Mouse (Mus musculus) gastrocnemius, postnatal 4 days (tissue): Measurements from ENCODE around the gene Rabepk. TPM values are rescaled to one million over a fixed set of nuclear protein-coding genes. Genes with fewer than 3 reads are reported as not detected.
A peak's percentile ranks its signal among the peaks of the same experiment; 100 is the strongest.
"Not testable (repeated sequence)": the region's sequence is repeated elsewhere in the genome, so short reads cannot be mapped to it uniquely, and the experiment has no call there.

ENCODE experiments used
- DNase-seq, 2 experiments: peaks; one replicate each; pipeline ENCODE4 v3.0.0; 2021 to 2022; ENCODE audit warnings: low spot score in 2 of 2, mixed read lengths in 2 of 2
- total RNA-seq, 2 experiments: library from RNA; stranded (reverse); gene quantifications; 2 replicates each; pipeline ENCODE4 v1.2.3; 2021

The Rabepk gene
- total RNA-seq, 2 experiments from 2014 or later, result 10.3 to 10.4 TPM

DNA sequence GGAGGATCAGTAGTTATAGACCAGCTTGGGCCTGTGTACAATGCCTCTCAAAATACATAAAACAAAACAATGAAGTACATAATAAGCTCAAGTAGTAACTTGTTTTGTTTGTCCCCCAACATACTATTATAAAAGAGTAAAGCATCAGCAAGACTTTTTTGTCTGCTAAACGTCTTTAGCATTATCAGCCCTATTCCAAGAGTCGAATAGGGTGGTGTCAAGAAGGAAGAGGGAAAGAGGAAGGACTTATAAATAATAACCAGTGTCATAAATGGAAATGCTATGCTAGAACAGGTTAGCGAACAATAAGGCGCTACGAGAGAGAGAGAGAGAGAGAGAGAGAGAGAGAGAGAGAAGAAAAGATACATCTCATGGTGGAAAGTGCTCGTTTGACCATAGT is 28.8 kb downstream of the Rabepk start:
- no peak for DNase-seq

DNA sequence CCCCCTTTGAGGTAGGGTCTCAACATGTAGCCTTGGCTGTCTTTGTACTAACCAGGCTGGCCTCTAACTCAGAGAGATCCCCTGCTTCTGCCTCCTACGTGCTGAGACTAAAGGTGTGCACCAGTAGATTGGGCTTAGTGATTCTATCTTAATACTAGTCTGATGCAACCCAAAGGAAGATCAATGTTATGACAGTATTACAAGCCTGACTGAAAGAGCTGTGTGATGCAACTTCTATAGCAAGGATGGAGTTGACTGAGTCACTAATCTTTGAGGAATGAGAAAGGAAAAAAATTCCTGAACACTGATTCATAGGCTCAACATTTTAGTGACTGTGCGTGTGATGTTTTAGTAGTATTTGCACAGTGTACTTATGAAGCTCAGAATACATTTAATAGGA is 29.7 kb downstream of the Rabepk start:
- no peak for DNase-seq

DNA sequence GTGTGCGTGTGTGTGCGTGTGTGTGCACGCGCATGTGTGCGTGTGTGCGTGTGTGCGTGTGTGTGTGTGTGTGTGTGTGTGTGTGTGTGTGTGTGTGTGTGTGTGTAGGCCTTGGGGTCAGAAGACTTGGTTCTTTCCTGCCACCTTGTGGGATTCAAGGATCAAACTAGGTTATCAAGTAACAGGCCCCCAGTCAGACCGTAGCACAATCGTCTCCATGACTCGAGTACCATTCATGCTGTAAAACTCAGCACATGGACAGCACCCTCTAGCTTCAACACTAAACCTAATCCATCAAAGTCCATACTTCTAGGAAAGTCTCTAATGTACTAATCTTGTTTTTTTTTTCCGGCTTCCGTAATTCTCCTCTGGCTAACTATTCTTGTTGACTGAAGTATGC is 34.9 kb downstream of the Rabepk start:
- no peak for DNase-seq

DNA sequence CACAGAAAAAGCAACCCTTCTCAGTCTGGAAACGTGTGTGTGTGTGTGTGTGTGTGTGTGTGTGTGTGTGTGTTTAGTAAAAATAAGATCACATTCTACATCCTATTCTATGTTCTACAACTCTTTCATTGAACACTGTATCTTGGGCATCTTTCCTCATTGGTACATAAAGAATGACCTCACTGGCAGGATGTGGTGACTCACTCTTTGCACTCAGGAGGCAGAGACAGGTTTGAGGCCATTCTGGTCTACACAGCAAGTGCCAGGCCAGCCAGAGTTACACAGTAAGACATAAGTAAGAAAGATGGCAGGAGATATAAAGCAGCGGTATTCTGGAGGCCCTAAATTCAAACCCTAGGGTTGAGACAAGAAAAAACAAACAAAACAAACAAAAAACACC is 36.8 kb downstream of the Rabepk start:
- DNase-seq, result no peak

DNA sequence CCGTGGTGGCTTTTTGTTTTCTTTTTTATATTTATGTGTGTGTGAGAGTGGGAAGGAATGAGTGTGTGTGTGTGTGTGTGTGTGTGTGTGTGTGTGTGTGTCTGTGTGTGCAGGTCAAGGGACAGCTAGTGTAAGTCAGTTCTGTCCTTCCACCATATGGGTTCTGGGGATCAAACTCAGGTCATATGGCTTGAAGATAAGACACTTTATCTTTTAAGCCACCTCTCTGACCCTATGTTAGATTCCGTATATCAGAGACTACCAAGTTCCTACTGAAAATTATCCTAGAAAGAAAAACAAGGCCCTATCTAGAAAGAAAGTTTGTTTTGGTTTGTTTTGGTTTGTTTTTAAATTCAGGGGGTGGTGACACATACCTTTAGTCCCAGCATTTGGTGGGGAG is 37.5 kb downstream of the Rabepk start:
- no peak for DNase-seq

DNA sequence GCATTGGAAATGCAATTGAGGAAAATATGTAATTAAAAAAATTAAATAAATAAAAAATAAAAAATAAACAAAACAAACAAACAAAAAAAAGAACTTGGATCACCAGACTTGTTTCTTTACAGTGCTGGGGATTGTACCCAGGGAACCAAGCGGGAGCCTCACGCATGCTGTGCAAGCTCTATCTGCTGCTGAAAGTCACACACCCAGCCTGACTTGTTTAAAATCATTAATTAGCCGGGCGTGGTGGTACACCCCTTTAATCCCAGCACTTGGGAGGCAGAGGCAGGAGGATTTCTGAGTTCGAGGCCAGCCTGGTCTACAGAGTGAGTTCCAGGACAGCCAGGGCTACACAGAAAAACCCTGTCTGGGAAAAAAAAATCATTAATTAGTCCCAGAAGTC is 38.4 kb downstream of the Rabepk start:
- not testable (repeated sequence) for DNase-seq

DNA sequence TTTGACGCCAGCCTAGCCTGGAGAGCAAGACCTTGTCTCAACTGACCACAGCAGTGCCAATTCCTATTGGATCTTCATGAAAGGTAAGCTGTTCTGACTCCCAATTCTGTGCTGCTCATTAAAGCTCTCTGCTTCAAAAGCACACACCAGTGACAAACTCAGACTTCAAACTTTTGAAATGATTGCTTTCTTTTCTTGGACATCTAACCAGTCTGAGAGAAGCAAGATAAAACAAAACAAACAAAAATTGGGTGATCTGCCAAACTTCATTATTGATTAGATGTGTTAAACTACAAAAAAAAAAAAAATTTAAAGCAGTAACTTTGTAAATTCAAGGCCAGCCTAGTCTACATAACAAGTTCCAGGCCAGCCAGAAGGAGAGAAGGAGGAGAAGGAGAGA is 42.4 kb downstream of the Rabepk start:
- no peak for DNase-seq

DNA sequence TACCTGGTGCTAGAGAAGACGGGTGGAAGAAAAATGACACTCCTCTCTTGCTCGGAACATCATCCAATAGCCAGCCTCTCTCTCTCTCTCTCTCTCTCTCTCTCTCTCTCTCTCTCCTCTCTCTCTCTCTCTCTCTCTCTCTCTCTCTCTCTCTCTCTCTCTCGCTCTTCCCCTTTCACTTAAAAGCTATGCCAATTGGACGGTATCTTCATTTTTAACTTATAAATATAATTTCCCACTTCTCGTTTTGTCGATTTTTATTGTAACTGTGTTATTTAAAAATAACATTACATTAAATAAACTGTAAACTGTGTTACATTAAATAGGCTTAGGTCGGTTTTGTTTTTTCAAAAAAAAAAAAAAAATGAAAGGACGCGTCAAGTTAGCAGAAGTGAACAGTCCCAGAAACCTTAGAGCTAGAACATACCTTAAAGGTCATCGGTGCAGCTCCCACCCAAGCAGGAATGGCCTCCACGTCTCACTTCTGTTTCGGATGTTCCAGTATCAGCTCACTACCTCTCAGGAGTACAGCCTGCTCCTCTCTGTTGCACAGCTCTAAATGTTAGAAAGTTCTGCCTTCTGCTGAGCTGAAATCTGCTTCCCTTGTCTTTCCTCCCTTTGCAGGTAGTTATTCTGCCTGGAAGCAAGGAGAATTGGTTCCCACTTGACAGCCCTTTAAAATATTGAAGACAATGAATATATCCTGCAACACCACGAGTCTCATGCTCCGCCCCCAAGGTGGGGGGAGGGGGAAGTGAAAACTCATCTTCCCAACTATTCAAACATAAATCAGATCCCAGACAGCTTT is 45.0 kb downstream of the Rabepk start, which contains the start of gene Gapvd1:
Gapvd1 (minus strand) TSS at position 682 of the 808 bp plus-strand sequence.
- DNase-seq, result no peak

DNA sequence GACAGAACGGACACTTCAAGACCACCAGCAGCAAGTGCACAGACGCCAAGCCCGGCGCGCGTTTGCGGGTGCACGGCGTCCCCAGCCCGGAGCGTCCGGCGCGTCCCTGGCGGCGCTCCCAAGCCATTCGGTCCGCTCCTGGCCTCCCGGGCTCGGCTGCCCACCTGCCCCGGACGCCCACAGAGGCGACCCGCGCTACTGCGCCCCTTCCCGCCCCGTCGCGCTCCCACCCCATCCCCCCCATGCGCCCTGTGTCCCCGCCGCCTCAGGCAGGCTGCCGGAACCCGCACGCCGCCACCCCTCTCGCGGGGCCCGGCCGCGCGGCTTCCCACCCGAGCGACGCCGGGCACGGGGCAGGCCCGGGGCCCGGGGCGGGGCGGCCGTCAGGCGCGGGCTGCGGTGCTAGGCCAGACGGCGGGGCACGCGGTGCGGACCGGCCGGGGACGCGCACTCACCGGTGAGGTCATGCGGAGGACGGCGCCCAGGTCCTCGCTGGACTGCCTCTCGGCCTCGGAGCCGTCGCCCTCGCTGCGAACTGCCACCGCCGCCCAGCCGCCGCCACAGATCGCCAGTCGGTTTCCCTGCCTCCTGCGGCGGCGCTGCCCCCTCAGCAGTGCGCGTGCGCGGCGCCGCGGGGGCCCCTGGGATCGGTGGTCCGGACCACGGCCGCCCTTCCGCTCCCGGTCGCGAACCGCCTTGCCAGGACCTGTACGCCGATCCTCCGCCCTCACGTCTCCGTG is 45.7 kb downstream of the Rabepk start:
- peak; percentile 86 to 91 for DNase-seq

DNA sequence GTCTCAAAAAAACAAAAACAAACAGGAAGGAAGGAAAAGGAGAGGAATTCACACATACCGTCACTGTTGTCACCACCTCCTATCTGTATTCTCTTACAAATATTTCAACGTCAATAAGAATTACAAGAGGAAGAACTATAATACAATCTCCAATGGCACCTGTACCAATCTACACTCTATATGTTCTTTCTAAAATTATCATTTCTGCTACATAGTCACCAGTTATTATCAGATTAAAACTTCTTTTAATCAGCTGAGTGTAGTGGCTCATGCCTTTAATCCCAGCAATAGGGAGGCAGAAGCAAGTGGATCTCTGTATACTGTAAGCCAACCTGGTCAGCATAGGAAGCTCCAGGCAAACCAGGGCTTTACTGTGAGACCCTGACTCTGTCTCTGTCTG is 49.5 kb downstream of the Rabepk start:
- no peak for DNase-seq

DNA sequence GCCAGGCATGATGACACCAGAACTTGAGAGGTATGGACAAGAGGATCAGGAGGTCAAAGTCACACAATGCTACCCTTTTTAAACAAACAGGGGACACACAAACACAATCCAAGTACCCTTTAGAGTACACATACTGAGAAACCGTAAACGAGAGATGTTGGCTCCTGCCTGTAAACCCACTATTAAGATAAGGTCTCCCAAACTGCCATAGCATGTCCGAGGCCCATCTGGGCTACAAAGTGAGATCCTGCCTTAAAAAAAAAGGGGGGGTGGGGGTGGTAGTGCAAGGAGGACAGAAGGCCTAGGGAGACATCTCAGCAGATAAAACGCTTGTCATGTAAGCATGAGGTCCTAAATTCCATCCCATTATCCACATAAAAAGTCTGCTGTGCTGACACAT is 51.2 kb downstream of the Rabepk start:
- no peak for DNase-seq

DNA sequence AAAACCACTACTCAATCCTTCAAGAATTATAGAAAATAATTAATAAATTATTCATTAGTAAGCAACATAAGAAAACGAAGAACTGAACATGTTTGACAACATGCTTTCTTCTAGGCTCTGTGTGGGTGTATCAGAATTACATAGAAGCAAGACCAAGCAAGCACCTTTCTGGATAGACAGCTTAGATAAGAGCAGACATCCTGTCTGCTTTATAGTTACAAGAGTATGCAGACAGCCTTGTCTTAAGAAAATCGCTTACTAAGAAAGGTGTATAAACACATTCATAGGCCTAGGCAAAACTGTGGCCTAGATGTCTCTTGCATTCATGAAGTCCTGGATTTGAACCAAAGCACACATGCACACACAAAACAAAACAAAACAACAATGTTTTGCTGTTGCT is 54.0 kb downstream of the Rabepk start:
- DNase-seq, result no peak

DNA sequence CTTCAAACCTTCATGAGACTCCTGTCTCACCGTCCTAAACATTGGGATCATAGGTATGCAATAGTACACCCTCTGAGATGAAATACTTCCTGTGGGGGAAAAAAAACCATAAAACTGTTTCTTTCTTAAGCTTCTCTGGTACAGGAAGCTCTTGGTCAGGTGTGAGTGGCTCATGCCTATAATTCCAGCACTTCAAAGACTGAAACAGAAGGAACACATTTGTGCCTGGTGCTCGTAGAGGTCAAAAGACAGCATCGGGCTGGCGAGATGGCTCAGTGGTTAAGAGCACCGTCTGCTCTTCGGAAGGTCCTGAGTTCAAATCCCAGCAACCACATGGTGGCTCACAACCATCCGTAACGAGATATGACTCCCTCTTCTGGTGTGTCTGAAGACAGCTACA is 55.2 kb downstream of the Rabepk start:
- no peak for DNase-seq

DNA sequence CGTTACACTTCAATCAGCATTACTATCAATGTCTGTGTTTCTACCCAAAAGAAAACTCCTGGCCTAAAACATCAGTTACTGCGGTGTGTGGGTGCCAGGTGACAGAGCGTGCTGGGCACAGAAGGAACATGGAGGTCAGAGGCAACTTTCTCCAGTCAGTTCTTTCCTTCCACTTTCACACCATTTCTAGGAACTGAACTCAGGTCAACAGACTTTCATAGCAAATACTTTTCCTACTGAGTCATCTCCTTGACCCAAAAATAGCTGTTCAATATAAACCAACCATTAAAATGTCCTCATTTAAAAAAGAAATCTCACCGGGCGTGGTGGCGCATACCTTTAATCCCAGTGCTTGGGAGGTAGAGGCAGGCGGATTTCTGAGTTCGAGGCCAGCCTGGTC is 57.0 kb downstream of the Rabepk start:
- DNase-seq, result no peak

DNA sequence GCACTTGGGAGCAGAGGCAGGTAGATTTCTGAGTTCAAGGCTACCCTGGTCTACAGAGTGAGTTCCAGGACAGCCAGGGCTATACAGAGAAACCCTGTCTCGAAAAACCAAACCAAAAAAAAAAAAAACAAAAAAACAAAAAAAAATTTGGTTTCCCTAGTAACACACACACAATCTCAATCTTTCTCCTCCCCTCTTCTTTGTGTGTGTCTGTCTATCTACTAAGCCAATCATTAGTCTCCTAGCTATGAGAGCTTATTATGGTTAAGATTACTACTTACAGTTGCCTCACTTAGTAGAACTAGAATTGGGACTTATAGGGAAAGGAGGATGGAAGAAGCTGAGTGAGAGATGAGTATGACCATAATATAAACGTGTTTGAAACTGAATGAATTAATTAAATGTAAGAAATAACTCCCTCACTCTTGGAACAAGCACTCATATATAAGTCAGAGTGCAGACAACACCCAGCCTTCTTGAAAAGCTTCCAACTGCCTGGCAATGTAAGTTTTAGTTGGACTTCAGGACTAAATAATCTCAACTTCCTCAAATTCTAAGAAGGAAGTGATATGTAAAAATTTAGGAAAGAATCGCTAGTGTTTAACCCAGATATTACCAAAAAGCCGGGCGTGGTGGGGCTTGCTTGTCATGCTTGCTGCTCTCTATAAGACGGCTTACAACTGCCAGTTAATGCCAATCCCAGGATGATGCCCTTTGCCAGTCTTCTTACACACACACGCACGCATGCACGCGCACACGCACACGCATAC is 58.1 kb downstream of the Rabepk start:
- no peak for DNase-seq

DNA sequence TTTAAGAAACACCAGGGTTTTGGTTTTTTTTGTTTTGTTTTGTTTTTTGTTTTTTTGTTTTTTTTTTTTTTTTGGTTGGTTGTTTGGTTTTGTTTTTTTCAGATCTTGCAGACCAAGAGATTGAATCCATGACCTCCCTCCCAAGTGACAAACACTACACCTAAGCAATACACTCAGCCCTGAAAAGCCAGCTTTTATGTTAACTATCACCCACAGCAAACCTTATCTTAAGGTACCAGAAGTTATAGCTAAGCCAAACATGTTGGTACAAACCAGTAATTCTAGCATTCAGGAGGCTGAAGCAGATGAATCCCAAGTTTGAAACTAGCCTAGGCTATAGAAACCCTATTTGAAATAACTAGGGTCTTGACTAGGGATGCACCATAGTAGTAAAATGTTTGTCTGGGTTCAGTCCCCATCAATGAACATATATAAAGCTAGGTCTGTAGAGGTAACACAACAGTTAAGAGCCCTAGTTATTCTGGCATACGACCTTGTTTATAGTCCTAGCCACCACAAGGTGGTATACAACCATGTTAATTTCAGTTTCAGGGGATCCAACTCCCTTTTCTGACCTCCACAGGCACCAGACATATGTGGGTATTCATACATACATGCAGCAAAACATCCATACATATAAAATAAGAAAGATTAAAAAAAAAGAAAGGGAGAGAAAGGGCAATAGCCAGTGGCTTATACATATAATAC is 59.9 kb downstream of the Rabepk start:
- DNase-seq, result no peak

DNA sequence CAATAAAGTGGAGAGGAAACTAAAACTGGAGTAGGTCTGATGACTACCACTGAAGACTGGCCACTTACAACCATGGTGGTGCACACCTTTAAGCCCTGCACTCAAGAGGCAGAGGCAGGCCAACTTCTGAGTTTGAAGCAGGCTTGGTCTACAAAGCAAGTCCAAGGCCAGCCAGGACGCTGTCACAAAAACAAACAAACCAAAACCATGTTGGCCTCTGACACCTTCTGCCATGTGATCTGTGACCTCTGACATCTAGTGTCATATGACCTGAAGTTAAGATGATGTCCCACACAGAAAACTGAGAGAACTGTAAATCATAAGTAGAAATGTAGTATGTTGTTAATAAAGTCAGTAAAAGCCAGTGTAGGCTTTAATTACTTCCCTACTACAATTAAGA is 61.8 kb downstream of the Rabepk start:
- no peak for DNase-seq

DNA sequence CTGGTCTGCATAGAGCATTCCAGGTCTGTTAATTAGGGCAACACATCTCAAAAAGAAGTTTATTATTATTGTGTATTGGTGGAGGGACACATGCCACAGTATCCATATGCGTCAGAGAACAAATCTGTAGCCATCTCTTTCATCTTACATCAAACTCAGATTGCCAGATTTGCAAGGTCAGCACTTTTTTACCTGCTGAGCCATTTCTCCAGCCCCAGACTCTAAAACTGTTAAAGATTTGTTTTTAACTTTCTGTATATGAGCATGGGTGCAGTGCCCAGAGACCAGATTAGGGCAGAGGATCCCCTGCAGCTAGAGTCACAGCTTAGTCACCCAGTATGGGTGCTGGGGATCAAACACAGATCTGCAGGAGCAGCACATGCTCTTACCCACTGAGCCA is 63.1 kb downstream of the Rabepk start:
- DNase-seq, result no peak
